Mouse (Mus musculus) liver, embryonic 13.5 days (tissue): Measurements from ENCODE around the gene Lamtor5. TPM values are rescaled to one million over a fixed set of nuclear protein-coding genes. Genes with fewer than 3 reads are reported as not detected.

Experiments
- ATAC-seq: fragments of 200-750 bp; cut with Nextera tagmentation; 2 replicates; pipeline ENCODE4 v1.8.0; 2017; ENCODE audit warnings: low read depth, mild to moderate bottlenecking, moderate number of reproducible peaks, moderate library complexity
- DNase-seq: peaks from one replicate; pipeline ENCODE4 v3.0.0; 2022
- H3K27ac ChIP-seq: fragments of 300-500 bp; sonication (generic); 2 replicates; pipeline ENCODE4 v1.5.1; 2015; ENCODE audit warnings: moderate library complexity, mild to moderate bottlenecking, inconsistent platforms
- H3K27me3 ChIP-seq: fragments of 300-500 bp; sonication (generic); 2 replicates; pipeline ENCODE4 v1.6.1; 2015; ENCODE audit warnings: mild to moderate bottlenecking, inconsistent platforms
- H3K36me3 ChIP-seq: fragments of 300-500 bp; sonication (generic); 2 replicates; pipeline ENCODE4 v1.6.1; 2015; ENCODE audit warnings: mild to moderate bottlenecking, inconsistent platforms
- H3K4me1 ChIP-seq: fragments of 300-500 bp; sonication (generic); replicated peaks from 2 replicates; pipeline ENCODE4 v1.6.1; 2015; ENCODE audit warnings: inconsistent platforms
- H3K4me2 ChIP-seq: fragments of 300-500 bp; sonication (generic); 2 replicates; pipeline ENCODE4 v1.6.1; 2015; ENCODE audit warnings: inconsistent platforms, mild to moderate bottlenecking, moderate library complexity
- H3K4me3 ChIP-seq: fragments of 300-500 bp; sonication (generic); replicated peaks from 2 replicates; pipeline ENCODE4 v1.5.1; 2015; ENCODE audit warnings: mild to moderate bottlenecking, inconsistent platforms
- H3K9ac ChIP-seq: fragments of 300-500 bp; sonication (generic); 2 replicates; pipeline ENCODE4 v1.6.1; 2015; ENCODE audit warnings: mild to moderate bottlenecking, inconsistent platforms
- H3K9me3 ChIP-seq: fragments of 300-500 bp; sonication (generic); replicated peaks from 2 replicates; pipeline ENCODE4 v1.6.1; 2016; ENCODE audit warnings: inconsistent platforms
- WGBS: fragments of 180-500 bp; shearing (Covaris S2); methylation state at CpG from one replicate; pipeline ENCODE4 v1.1.7; 2015; ENCODE audit not compliant: insufficient replicate concordance; 5-methylcytosine and 5-hydroxymethylcytosine counted together
- polyA plus RNA-seq: library from polyadenylated mRNA; unstranded; fragments of >200 nt; fragmentation: Nextera tagmentation; extraction: Ambion mirVana; gene quantifications from 2 replicates; pipeline ENCODE4 v1.2.1, GENCODE M21; 2015

Lamtor5 gene
- 118 and 131 TPM in 2 replicates for polyA plus RNA-seq

- Histone ChIP-seq H3K4me3 (peak within 1 kb of the TSS; percentile 89), H3K27me3 (0 out of 2 replicates have a peak, but pooled peaks cover 4% of the 10 kb centered on the region), H3K4me1 (peaks cover 18% of the 10 kb centered on the region), H3K36me3 (peaks cover 18% of the 10 kb centered on the region), H3K9ac (peak within 1 kb of the TSS; percentile 84), H3K9me3 (no peaks in the 10 kb centered on the region), H3K4me2 (peak within 1 kb of the TSS; percentile 77), H3K27ac (no peak within 1 kb of the TSS)
- ATAC-seq (peak; percentile 86), DNase-seq (peak; percentile 79)
- 3% methylated on average over 43 of the region's 43 CpGs for WGBS
These were observed at the start of gene Lamtor5 for GRCm38 (mm10) chr3:107278479-107279269. Gene Lamtor5, plus strand, starts transcription at chr3:107278858.

GRCm38 (mm10) chr3:107229221-107229620 is 49.4 kb upstream of the Lamtor5 start:
- no peak overlapping the region for H3K4me2 ChIP-seq
- ATAC-seq (no peak), DNase-seq (no peak)
- no peaks in the 10 kb centered on the region for H3K36me3 ChIP-seq
- peaks cover 3% of the 10 kb centered on the region; the same call in 1 of the 2 replicates for H3K4me1 ChIP-seq
- H3K9me3 ChIP-seq = no peaks in the 10 kb centered on the region; the same call in 1 of the 2 replicates
- H3K27me3 ChIP-seq = peaks cover 6% of the 10 kb centered on the region; the same call in 1 of the 2 replicates
- no peak overlapping the region for H3K9ac ChIP-seq
- H3K4me3 ChIP-seq = no peak overlapping the region
- 54% methylated on average over 5 of the region's 5 CpGs for WGBS
- no peak overlapping the region for H3K27ac ChIP-seq

- H3K27ac ChIP-seq = no peak overlapping the region
- no peak for DNase-seq
- H3K4me1 ChIP-seq = peaks cover 3% of the 10 kb centered on the region; the same call in 1 of the 2 replicates
- H3K27me3 ChIP-seq = peaks cover 6% of the 10 kb centered on the region; the same call in 1 of the 2 replicates
- no peaks in the 10 kb centered on the region for H3K9me3 ChIP-seq
- WGBS = 52% methylated on average over 5 of the region's 5 CpGs
- no peaks in the 10 kb centered on the region for H3K36me3 ChIP-seq
- no peak overlapping the region for H3K4me2 ChIP-seq
- no peak overlapping the region for H3K4me3 ChIP-seq
- ATAC-seq = peak; percentile 78
- H3K9ac ChIP-seq = no peak overlapping the region
These were observed 48.8 kb upstream of the Lamtor5 start for GRCm38 (mm10) chr3:107229822-107230221.

- DNase-seq = no peak
- Histone ChIP-seq H3K27me3 (peaks cover 6% of the 10 kb centered on the region; the same call in 1 of the 2 replicates), H3K27ac (no peak within 1 kb of the TSS), H3K36me3 (no peaks in the 10 kb centered on the region), H3K4me2 (no peak within 1 kb of the TSS), H3K9me3 (no peaks in the 10 kb centered on the region), H3K9ac (no peak within 1 kb of the TSS), H3K4me1 (peaks cover 3% of the 10 kb centered on the region; the same call in 1 of the 2 replicates), H3K4me3 (no peak within 1 kb of the TSS)
- WGBS = 11% methylated on average over 1 of the region's 1 CpGs
- no peak for ATAC-seq
These were observed 48.1 kb upstream of the Lamtor5 start, which contains the start of gene A630076J17Rik for GRCm38 (mm10) chr3:107230527-107230926. Gene A630076J17Rik, plus strand, starts transcription at chr3:107230614.

- no peak overlapping the region for H3K27ac ChIP-seq
- H3K4me2 ChIP-seq = no peak overlapping the region
- H3K9me3 ChIP-seq = no peaks in the 10 kb centered on the region
- H3K9ac ChIP-seq = no peak overlapping the region
- DNase-seq (no peak), ATAC-seq (no peak)
- H3K4me1 ChIP-seq = peaks cover 3% of the 10 kb centered on the region; the same call in 1 of the 2 replicates
- peaks cover 6% of the 10 kb centered on the region; the same call in 1 of the 2 replicates for H3K27me3 ChIP-seq
- 41% methylated on average over 4 of the region's 4 CpGs for WGBS
- no peaks in the 10 kb centered on the region for H3K36me3 ChIP-seq
- no peak overlapping the region for H3K4me3 ChIP-seq
These were observed 47.5 kb upstream of the Lamtor5 start for GRCm38 (mm10) chr3:107231202-107231601.

- Histone ChIP-seq H3K9me3 (no peaks in the 10 kb centered on the region), H3K27me3 (peaks cover 6% of the 10 kb centered on the region; the same call in 1 of the 2 replicates), H3K36me3 (no peaks in the 10 kb centered on the region), H3K4me3 (no peak overlapping the region), H3K27ac (no peak overlapping the region), H3K4me1 (peaks cover 3% of the 10 kb centered on the region; the same call in 1 of the 2 replicates), H3K9ac (no peak overlapping the region), H3K4me2 (no peak overlapping the region)
- ATAC-seq (no peak), DNase-seq (peak; percentile 38)
- WGBS = 6% methylated on average over 11 of the region's 11 CpGs
These were observed 45.3 kb upstream of the Lamtor5 start for GRCm38 (mm10) chr3:107233351-107233813.

GRCm38 (mm10) chr3:107233945-107234344 is 44.7 kb upstream of the Lamtor5 start:
- Histone ChIP-seq H3K27ac (no peak overlapping the region), H3K27me3 (peaks cover 6% of the 10 kb centered on the region; the same call in 1 of the 2 replicates)

GRCm38 (mm10) chr3:107238051-107238450 is 40.6 kb upstream of the Lamtor5 start:
- H3K9ac ChIP-seq = no peak overlapping the region
- no peaks in the 10 kb centered on the region for H3K4me1 ChIP-seq
- H3K9me3 ChIP-seq = no peaks in the 10 kb centered on the region
- peaks cover 3% of the 10 kb centered on the region for H3K27me3 ChIP-seq
- DNase-seq (no peak), ATAC-seq (no peak)
- H3K36me3 ChIP-seq = no peaks in the 10 kb centered on the region
- H3K4me3 ChIP-seq = no peak overlapping the region
- no peak overlapping the region for H3K4me2 ChIP-seq
- 65% methylated on average over 2 of the region's 2 CpGs for WGBS
- no peak overlapping the region for H3K27ac ChIP-seq

More at GRCm38 (mm10) chr3:107233945-107234344, 44.7 kb upstream of the Lamtor5 start:
- no peak for DNase-seq
- no peak for ATAC-seq
- no peak overlapping the region for H3K4me2 ChIP-seq
- no peaks in the 10 kb centered on the region for H3K9me3 ChIP-seq
- no peak overlapping the region for H3K9ac ChIP-seq
- H3K4me1 ChIP-seq = peaks cover 3% of the 10 kb centered on the region; the same call in 1 of the 2 replicates
- WGBS = 18% methylated on average over 2 of the region's 2 CpGs
- H3K4me3 ChIP-seq = no peak overlapping the region
- no peaks in the 10 kb centered on the region for H3K36me3 ChIP-seq

GRCm38 (mm10) chr3:107238471-107238980 is 40.1 kb upstream of the Lamtor5 start:
- Histone ChIP-seq H3K27ac (no peak overlapping the region), H3K4me2 (no peak overlapping the region), H3K27me3 (no peaks in the 10 kb centered on the region; the same call in 1 of the 2 replicates), H3K9ac (no peak overlapping the region), H3K4me3 (no peak overlapping the region), H3K36me3 (no peaks in the 10 kb centered on the region), H3K4me1 (no peaks in the 10 kb centered on the region), H3K9me3 (no peaks in the 10 kb centered on the region)
- WGBS = 69% methylated on average over 8 of the region's 8 CpGs
- no peak for ATAC-seq
- DNase-seq = no peak

GRCm38 (mm10) chr3:107239607-107240006 is 39.1 kb upstream of the Lamtor5 start, which contains the start of gene Prok1:
Gene Prok1, minus strand, starts transcription at chr3:107239707.
- 74% methylated on average over 9 of the region's 9 CpGs for WGBS
- Histone ChIP-seq H3K4me3 (no peak within 1 kb of the TSS), H3K9me3 (no peaks in the 10 kb centered on the region), H3K36me3 (no peaks in the 10 kb centered on the region), H3K4me1 (no peaks in the 10 kb centered on the region), H3K4me2 (no peak within 1 kb of the TSS), H3K27me3 (no peaks in the 10 kb centered on the region; the same call in 1 of the 2 replicates), H3K9ac (no peak within 1 kb of the TSS), H3K27ac (no peak within 1 kb of the TSS)
- no peak for ATAC-seq
- no peak for DNase-seq

GRCm38 (mm10) chr3:107241389-107242094 is 37.1 kb upstream of the Lamtor5 start:
- Histone ChIP-seq H3K27ac (no peak overlapping the region), H3K4me3 (no peak overlapping the region), H3K4me2 (no peak overlapping the region), H3K4me1 (no peaks in the 10 kb centered on the region), H3K9ac (no peak overlapping the region), H3K27me3 (no peaks in the 10 kb centered on the region; the same call in 1 of the 2 replicates), H3K36me3 (no peaks in the 10 kb centered on the region), H3K9me3 (no peaks in the 10 kb centered on the region)
- DNase-seq (no peak), ATAC-seq (no peak)
- 44% methylated on average over 14 of the region's 14 CpGs for WGBS
